Mouse (Mus musculus) midbrain, embryonic 11.5 days (tissue): ENCODE measurements around the gene Tab1. TPM values are rescaled to one million over a fixed set of nuclear protein-coding genes. Genes with fewer than 3 reads are reported as not detected.
"Not testable (repeated sequence)": the region's sequence is repeated elsewhere in the genome, so short reads cannot be mapped to it uniquely, and the experiment has no call there.

Source experiments
- ATAC-seq: fragments of 200-750 bp; cut with Nextera tagmentation; 2 replicates; pipeline ENCODE4 v1.8.0; 2017; ENCODE audit warnings: moderate TSS enrichment, moderate library complexity; ENCODE audit not compliant: low FRiP score
- DNase-seq: peaks from one replicate; pipeline ENCODE4 v3.0.0; 2015; ENCODE audit warnings: low spot score; ENCODE audit errors: missing footprints
- H3K27ac ChIP-seq: fragments of 300-500 bp; sonication (generic); 2 replicates; pipeline ENCODE4 v1.5.1; 2014; ENCODE audit warnings: low read depth, low read length
- H3K27me3 ChIP-seq: fragments of 300-500 bp; sonication (generic); 2 replicates; pipeline ENCODE4 v1.6.1; 2014; ENCODE audit warnings: mild to moderate bottlenecking, low read length, moderate library complexity, mixed read lengths; ENCODE audit not compliant: control insufficient read depth, insufficient read depth
- H3K36me3 ChIP-seq: fragments of 300-500 bp; sonication (generic); 2 replicates; pipeline ENCODE4 v1.6.1; 2014; ENCODE audit warnings: mild to moderate bottlenecking, low read length, moderate library complexity, mixed read lengths; ENCODE audit not compliant: control insufficient read depth, insufficient read depth
- H3K4me1 ChIP-seq: fragments of 300-500 bp; sonication (generic); 2 replicates; pipeline ENCODE4 v1.6.1; 2014; ENCODE audit warnings: low read length; ENCODE audit not compliant: control insufficient read depth, insufficient read depth
- H3K4me2 ChIP-seq: fragments of 300-500 bp; sonication (generic); 2 replicates; pipeline ENCODE4 v1.6.1; 2014; ENCODE audit warnings: mild to moderate bottlenecking, moderate library complexity
- H3K4me3 ChIP-seq: fragments of 300-500 bp; sonication (generic); 2 replicates; pipeline ENCODE4 v1.5.1; 2014; ENCODE audit warnings: low read depth, low read length
- H3K9ac ChIP-seq: fragments of 300-500 bp; sonication (generic); 2 replicates; pipeline ENCODE4 v1.6.1; 2014; ENCODE audit warnings: low read length
- H3K9me3 ChIP-seq: fragments of 300-500 bp; sonication (generic); 2 replicates; pipeline ENCODE4 v1.6.1; 2016; ENCODE audit warnings: low read length; ENCODE audit not compliant: control insufficient read depth
- WGBS: fragments of 180-500 bp; shearing (Covaris S2); extraction: QIAGEN DNeasy Blood & Tissue Kit; methylation state at CpG from one replicate; pipeline ENCODE4 v1.1.7; 2014; 5-methylcytosine and 5-hydroxymethylcytosine counted together
- polyA plus RNA-seq: library from polyadenylated mRNA; unstranded; fragments of >200 nt; fragmentation: Nextera tagmentation; extraction: Ambion mirVana; gene quantifications from 2 replicates; pipeline ENCODE4 v1.2.1, GENCODE M21; 2014

The Tab1 gene
- polyA plus RNA-seq, 1 experiment from 2014 or later, result 29.4 TPM

DNA sequence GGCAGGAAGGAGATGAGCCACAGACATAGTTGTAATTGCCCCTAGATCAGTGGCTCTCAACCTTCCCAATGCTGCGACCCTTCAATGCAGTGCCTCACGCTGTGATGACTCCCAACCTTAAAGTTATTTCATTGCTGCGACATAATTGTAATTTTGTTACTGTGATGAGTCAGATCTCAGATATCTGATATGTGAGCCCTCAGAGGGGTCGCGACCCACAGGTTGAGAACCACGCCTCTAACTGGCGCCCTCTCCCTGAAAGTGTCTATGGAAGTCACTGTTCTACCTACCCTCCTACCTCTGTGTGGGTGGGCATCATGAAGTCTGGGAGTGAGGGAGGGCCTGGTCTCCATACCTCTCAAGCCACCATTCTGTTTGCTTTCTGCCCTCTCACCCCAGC lies 18.5 kb upstream of the Tab1 start:
- no peaks in the 10 kb centered on the region for H3K36me3 ChIP-seq
- no peak overlapping the region for H3K4me2 ChIP-seq
- ATAC-seq (no peak), DNase-seq (no peak)
- no peak overlapping the region for H3K4me3 ChIP-seq
- no peak overlapping the region for H3K9ac ChIP-seq
- H3K9me3 ChIP-seq, result no peaks in the 10 kb centered on the region
- no peak overlapping the region for H3K27ac ChIP-seq
- 92% methylated on average over 7 of the region's 7 CpGs for WGBS
- H3K27me3 ChIP-seq, result no peaks in the 10 kb centered on the region
- no peaks in the 10 kb centered on the region for H3K4me1 ChIP-seq

DNA sequence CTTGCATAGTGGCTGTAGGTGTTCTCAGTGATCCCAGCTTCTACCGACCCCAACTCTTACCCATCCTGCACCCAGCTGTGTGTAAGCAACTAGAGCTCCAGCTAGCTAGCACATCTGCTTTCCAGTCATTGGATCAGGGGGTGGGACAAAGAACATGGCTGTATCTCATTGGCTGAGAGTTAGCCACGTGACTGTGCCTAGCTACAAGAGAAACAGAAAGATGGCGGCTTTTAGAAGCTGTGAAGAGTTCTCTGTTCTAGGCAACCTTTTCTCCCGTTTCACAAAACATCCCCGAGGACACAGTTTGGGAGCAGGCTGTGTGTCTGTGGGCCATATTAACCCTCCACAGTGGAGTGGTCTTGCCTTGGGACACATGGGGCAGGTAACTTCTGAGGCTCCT lies 17.7 kb upstream of the Tab1 start:
- H3K36me3 ChIP-seq, result no peaks in the 10 kb centered on the region
- H3K9me3 ChIP-seq, result no peaks in the 10 kb centered on the region
- no peak overlapping the region for H3K9ac ChIP-seq
- no peak for ATAC-seq
- H3K27ac ChIP-seq, result no peak overlapping the region
- no peak overlapping the region for H3K4me3 ChIP-seq
- WGBS, result 52% methylated on average over 5 of the region's 5 CpGs
- no peaks in the 10 kb centered on the region for H3K4me1 ChIP-seq
- H3K4me2 ChIP-seq, result peak overlapping the region; percentile 25; the same call in 1 of the 2 replicates
- peak; percentile 82 for DNase-seq
- no peaks in the 10 kb centered on the region for H3K27me3 ChIP-seq

DNA sequence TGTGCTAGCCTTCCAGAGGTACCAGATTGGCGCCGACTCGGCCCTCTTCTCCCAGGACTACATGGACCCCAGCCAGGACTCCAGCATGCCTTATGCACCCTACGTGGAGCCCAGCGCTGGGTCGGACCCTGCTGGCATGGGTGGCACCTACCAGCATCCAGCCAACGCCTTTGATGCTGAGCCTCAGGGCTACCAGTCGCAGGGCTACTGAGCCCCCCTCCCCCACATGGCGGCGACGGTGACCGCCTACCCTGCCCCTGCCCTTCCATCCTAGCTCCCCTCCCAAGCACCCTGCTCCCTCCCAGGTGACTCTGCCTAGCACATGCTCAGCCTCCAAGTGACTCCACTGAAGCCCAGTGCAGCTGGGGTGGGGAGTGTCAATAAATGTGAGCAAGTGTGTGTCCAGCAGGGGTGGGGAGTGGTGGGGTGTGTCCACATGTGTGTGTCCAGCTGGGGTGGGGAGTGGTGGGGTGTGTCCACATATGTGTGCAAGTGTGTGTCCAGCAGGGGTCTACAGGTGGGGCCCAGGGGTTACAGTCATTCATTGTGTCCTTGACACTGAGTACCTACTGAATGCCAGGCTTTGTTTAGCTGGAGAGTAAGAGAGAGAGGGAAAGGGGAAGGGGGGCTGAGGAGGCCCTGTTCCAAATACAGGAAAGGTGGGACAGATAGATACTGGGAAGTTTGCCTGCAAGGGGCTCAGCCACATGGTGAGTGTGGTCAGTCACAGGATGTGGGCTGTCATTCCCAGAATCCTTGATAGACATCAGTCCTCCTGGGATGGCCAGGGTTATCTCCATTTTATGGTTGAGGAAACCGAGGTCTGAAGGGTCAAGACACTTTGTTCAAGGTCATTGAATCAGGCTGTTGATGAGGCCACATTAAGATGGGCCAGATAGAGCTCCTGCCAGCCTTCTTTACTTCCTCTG lies 16.8 kb upstream of the Tab1 start:
- Histone ChIP-seq H3K9ac (no peak overlapping the region), H3K27me3 (no peaks in the 10 kb centered on the region), H3K4me2 (peak overlapping the region; percentile 25; the same call in 1 of the 2 replicates), H3K9me3 (no peaks in the 10 kb centered on the region), H3K27ac (no peak overlapping the region), H3K4me3 (no peak overlapping the region), H3K36me3 (no peaks in the 10 kb centered on the region), H3K4me1 (no peaks in the 10 kb centered on the region)
- ATAC-seq (no peak), DNase-seq (peak; percentile 33)
- 74% methylated on average over 13 of the region's 13 CpGs for WGBS

DNA sequence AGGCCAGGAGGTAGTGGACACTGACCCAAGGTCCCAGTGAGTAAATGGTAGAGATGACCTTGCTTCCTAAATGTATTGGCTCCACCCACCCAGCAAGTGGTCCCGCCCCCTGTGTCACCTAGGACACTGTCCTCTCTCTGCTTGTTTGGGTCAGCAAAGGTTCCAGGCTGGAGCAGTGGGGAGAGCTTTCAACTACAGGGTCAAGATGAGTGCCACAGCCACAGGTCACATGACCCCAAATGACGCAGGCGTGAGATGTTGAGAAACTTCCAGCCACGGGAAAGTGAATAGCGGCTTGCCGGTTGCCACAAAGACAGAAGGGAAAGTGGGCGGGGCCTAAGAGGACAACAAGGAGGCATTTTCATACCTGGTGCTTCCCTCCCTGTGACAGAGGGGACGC lies 15.8 kb upstream of the Tab1 start:
- H3K4me2 ChIP-seq, result no peak overlapping the region
- no peak for ATAC-seq
- no peak overlapping the region for H3K9ac ChIP-seq
- peak; percentile 39 for DNase-seq
- H3K36me3 ChIP-seq, result no peaks in the 10 kb centered on the region
- no peak overlapping the region for H3K27ac ChIP-seq
- 64% methylated on average over 8 of the region's 8 CpGs for WGBS
- no peaks in the 10 kb centered on the region for H3K4me1 ChIP-seq
- H3K4me3 ChIP-seq, result no peak overlapping the region
- H3K9me3 ChIP-seq, result no peaks in the 10 kb centered on the region
- H3K27me3 ChIP-seq, result no peaks in the 10 kb centered on the region

DNA sequence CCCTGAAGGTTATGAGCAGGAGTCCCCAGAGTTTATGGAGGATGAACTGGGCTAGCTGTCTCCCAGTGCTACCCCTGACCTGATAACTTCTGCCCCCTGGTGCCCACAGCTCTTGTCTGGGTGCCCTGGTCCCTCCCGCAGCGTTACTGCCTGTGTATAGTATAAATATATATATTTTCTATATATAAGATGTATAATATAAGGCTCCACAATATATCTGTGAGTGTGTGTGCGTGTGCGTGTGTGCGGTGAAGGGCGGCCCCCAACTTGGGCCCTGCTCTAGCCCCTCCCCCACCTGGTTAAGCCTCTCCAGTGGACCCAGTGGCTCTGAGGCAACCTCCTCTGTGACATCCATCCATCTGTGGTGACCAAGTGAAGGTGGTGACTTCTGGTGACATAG lies 13.9 kb upstream of the Tab1 start:
- H3K36me3 ChIP-seq, result no peaks in the 10 kb centered on the region
- 88% methylated on average over 6 of the region's 6 CpGs for WGBS
- ATAC-seq (no peak), DNase-seq (no peak)
- H3K9me3 ChIP-seq, result no peaks in the 10 kb centered on the region
- H3K4me1 ChIP-seq, result no peaks in the 10 kb centered on the region
- H3K27ac ChIP-seq, result no peak overlapping the region
- no peaks in the 10 kb centered on the region for H3K27me3 ChIP-seq
- H3K4me2 ChIP-seq, result no peak overlapping the region
- no peak overlapping the region for H3K4me3 ChIP-seq
- no peak overlapping the region for H3K9ac ChIP-seq

DNA sequence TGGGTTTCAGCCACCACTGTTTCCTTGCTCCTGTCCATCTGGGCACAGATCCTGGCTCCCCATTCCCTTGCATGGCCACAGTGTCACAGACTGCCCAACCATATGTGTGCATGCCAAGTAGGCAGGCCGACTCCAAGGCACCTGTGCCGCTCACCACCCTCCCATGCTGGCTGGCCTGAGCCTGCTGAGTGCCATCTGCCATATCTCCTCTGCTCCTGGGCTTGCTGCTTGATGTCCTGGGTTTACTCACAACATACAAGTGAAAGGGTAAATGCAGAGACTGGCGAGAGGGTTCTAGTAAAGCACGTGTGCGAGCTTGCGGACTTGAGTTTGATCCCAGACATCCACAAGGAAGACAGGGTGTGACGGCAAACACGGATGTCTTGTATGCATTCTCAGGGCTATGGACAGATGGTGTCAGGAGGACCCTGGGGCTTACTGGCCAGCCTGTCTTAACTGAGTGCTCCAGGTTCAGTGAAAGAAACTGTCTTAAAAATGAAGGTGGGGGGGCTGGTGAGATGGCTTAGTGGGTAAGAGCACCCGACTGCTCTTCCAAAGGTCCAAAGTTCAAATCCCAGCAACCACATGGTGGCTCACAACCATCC lies 11.1 kb upstream of the Tab1 start:
- Histone ChIP-seq H3K9ac (no peak overlapping the region), H3K27ac (no peak overlapping the region), H3K4me2 (no peak overlapping the region), H3K27me3 (no peaks in the 10 kb centered on the region), H3K9me3 (no peaks in the 10 kb centered on the region), H3K4me3 (no peak overlapping the region), H3K4me1 (no peaks in the 10 kb centered on the region), H3K36me3 (no peaks in the 10 kb centered on the region)
- WGBS, result 93% methylated on average over 9 of the region's 9 CpGs
- DNase-seq (peak; percentile 68), ATAC-seq (no peak)

DNA sequence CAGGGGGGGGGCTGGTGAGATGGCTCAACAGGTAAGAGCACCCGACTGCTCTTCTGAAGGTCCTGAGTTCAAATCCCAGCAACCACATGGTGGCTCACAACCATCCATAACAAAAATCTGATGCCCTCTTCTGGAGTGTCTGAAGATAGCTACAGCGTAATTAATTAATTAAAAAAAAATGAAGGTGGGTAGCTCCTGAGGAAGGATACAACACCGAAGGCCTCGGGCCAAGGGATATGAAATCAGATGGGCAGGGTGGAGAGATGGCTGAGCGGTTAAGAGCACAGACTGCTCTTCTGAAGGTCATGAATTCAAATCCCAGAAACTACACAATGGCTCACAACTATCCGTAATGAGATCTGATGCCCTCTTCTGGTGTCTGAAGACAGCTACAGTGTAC lies 10.5 kb upstream of the Tab1 start:
- H3K4me1 ChIP-seq, H3K27me3 ChIP-seq, H3K9ac ChIP-seq, ATAC-seq, H3K36me3 ChIP-seq, DNase-seq, H3K27ac ChIP-seq, H3K4me3 ChIP-seq, H3K9me3 ChIP-seq, H3K4me2 ChIP-seq: not testable (repeated sequence)
- WGBS, result 91% methylated on average over 6 of the region's 6 CpGs

DNA sequence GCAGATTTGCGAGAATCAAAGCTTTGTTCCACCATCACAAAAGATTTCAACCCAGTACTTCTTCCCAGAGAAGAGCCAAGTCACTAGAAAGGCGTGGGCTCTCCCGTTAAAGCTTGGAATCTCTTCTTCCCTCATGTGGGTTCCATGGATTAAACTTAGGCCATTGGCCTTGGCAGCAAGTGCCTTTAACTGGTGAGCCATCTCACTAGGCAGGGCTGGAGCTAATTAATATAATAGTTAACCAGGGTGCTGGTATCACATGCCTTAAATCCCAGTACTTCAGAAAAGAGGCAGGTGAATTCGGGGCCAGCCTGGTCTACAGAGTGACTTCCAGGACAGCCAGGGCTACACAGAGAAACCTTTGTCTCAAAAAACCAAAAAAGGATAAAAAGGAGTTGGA lies 8.3 kb upstream of the Tab1 start:
- Histone ChIP-seq H3K4me1 (no peaks in the 10 kb centered on the region), H3K27ac (no peak overlapping the region), H3K4me3 (no peak overlapping the region), H3K9me3 (no peaks in the 10 kb centered on the region), H3K4me2 (no peak overlapping the region), H3K36me3 (no peaks in the 10 kb centered on the region), H3K9ac (no peak overlapping the region), H3K27me3 (no peaks in the 10 kb centered on the region)
- DNase-seq (no peak), ATAC-seq (no peak)
- 80% methylated on average over 4 of the region's 4 CpGs for WGBS

DNA sequence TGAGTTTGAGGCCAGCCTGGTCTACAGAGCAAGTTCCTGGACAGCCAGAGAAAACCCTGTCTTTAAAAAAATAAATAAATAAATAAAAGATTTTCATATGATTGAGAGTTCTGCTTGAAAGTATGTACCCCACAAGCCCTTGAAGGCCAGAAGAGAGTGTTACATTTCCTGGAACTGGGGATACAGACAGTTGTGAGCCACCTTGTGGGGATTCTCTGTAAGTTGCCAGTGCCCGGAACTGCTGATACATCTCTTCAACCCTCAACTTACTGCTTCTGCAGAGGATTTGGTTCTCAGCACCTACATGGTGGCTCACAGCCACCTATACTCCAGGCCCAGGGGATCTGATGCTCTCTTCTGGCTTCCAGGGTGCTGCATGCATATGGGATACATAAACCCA lies 5.7 kb upstream of the Tab1 start:
- Histone ChIP-seq H3K9me3 (no peaks in the 10 kb centered on the region), H3K27me3 (no peaks in the 10 kb centered on the region), H3K4me3 (no peak overlapping the region), H3K4me2 (no peak overlapping the region), H3K27ac (no peak overlapping the region), H3K4me1 (no peaks in the 10 kb centered on the region), H3K9ac (no peak overlapping the region), H3K36me3 (no peaks in the 10 kb centered on the region)
- ATAC-seq (no peak), DNase-seq (peak; percentile 61)
- WGBS, result 80% methylated on average over 1 of the region's 1 CpGs
